Mouse (Mus musculus) hindbrain, embryonic 12.5 days (tissue): Measurements from ENCODE around the gene Prox1. TPM values are rescaled to one million over a fixed set of nuclear protein-coding genes. Genes with fewer than 3 reads are reported as not detected.

Experiments
- ATAC-seq: fragments of 200-750 bp; cut with Nextera tagmentation; 2 replicates; pipeline ENCODE4 v1.8.0; 2017; ENCODE audit warnings: moderate TSS enrichment; ENCODE audit not compliant: low FRiP score
- H3K27ac ChIP-seq: fragments of 300-500 bp; sonication (generic); 2 replicates; pipeline ENCODE4 v1.5.1; 2016; ENCODE audit warnings: mild to moderate bottlenecking
- H3K27me3 ChIP-seq: fragments of 300-500 bp; sonication (generic); 2 replicates; pipeline ENCODE4 v1.6.1; 2016; ENCODE audit warnings: mild to moderate bottlenecking
- H3K36me3 ChIP-seq: fragments of 300-500 bp; sonication (generic); 2 replicates; pipeline ENCODE4 v1.6.1; 2016; ENCODE audit warnings: mild to moderate bottlenecking
- H3K4me1 ChIP-seq: fragments of 300-500 bp; sonication (generic); 2 replicates; pipeline ENCODE4 v1.6.1; 2016
- H3K4me2 ChIP-seq: fragments of 300-500 bp; sonication (generic); replicated peaks from 2 replicates; pipeline ENCODE4 v1.6.1; 2016; ENCODE audit warnings: mild to moderate bottlenecking
- H3K4me3 ChIP-seq: fragments of 300-500 bp; sonication (generic); 2 replicates; pipeline ENCODE4 v1.5.1; 2016; ENCODE audit warnings: mild to moderate bottlenecking
- H3K9ac ChIP-seq: fragments of 300-500 bp; sonication (generic); 2 replicates; pipeline ENCODE4 v1.6.1; 2016; ENCODE audit warnings: mild to moderate bottlenecking, moderate library complexity
- H3K9me3 ChIP-seq: fragments of 300-500 bp; sonication (generic); replicated peaks from 2 replicates; pipeline ENCODE4 v1.6.1; 2016; ENCODE audit warnings: mild to moderate bottlenecking
- WGBS: fragments of 180-500 bp; shearing (Covaris S2); methylation state at CpG from one replicate; pipeline ENCODE4 v1.1.7; 2016; 5-methylcytosine and 5-hydroxymethylcytosine counted together
- polyA plus RNA-seq: library from polyadenylated mRNA; unstranded; fragments of >200 nt; fragmentation: Nextera tagmentation; extraction: Ambion mirVana; gene quantifications from 2 replicates; pipeline ENCODE4 v1.2.1, GENCODE M21; 2016

Gene Prox1
- polyA plus RNA-seq, 1 experiment from 2014 or later, result 10.8 TPM

DNA sequence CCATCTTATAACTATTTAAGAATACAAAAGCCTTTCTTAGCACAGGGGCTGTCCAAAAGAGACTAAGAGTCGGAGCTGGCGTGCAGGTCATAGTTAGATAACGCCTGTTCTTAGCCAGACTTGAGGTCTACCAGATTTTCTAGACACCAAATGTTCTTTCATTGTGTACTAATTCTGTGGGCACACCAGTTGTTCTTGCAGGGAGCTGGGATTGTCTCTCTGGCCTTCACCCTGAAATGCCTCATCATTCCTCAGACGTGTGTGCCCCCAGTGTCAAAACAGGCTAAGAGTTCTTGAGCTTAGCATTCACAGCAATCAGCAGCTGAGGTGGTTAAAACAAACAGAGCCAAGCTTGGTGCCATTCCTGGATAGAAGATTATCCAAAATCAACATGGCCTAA, 37.6 kb downstream of the Prox1 start:
- no peaks in the 10 kb centered on the region for H3K36me3 ChIP-seq
- H3K9me3 ChIP-seq, result no peaks in the 10 kb centered on the region
- H3K27ac ChIP-seq, result no peak overlapping the region
- ATAC-seq, result no peak
- H3K9ac ChIP-seq, result no peak overlapping the region
- H3K4me1 ChIP-seq, result peaks cover 48% of the 10 kb centered on the region
- H3K27me3 ChIP-seq, result no peaks in the 10 kb centered on the region
- WGBS, result 53% methylated on average over 4 of the region's 4 CpGs
- H3K4me2 ChIP-seq, result no peak overlapping the region
- no peak overlapping the region for H3K4me3 ChIP-seq

DNA sequence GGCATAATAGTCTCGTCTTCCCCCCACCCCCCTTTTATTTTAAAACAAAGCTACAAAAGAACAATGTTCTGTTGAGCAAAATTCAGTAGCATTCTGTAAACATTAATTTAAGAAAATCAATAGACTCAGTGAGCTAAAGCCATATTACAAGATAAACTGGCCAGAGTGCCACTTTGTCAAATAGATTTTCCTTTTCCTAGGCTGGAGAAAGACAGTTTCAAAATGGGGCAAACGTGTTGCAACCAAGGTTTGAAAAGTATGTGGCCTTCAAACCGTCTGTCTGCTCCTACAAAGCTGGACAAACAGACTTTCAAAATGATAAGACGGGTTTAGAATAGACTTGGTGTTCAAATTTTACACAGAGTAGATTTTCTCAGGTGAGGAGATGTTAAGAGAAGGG, 39.6 kb downstream of the Prox1 start:
- 72% methylated on average over 4 of the region's 4 CpGs for WGBS
- peaks cover 46% of the 10 kb centered on the region for H3K4me1 ChIP-seq

DNA sequence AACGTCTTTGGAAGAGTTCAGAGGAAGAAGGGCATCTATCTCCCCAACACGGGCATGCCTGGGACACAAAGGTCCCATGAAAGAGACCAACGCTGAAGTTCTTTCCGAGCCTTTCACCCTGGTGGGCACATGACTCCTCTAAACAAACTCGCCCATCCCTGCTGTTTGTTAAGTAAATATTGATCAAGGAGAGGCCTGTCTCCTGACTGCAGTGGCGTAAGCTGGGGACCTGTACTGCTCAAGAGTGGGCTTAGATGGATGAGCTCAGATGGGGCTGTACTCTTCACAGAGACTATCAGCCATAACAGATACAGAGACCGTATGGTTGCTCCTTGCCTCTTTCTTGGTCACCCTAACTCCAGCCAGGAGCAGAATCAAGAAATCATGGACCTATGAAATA, 41.0 kb downstream of the Prox1 start:
- ATAC-seq, result no peak; the same call in 1 of the 2 replicates
- Histone ChIP-seq H3K27ac (0 out of 2 replicates have a peak overlapping the region, but pooled peaks have one; percentile 35), H3K4me1 (peaks cover 46% of the 10 kb centered on the region)

More for the DNA sequence above, 39.6 kb downstream of the Prox1 start:
- H3K27me3 ChIP-seq, result no peaks in the 10 kb centered on the region
- H3K4me2 ChIP-seq, result no peak overlapping the region
- H3K4me3 ChIP-seq, result no peak overlapping the region
- no peaks in the 10 kb centered on the region for H3K36me3 ChIP-seq
- no peak overlapping the region for H3K9ac ChIP-seq
- no peak overlapping the region for H3K27ac ChIP-seq
- ATAC-seq, result no peak
- H3K9me3 ChIP-seq, result no peaks in the 10 kb centered on the region

DNA sequence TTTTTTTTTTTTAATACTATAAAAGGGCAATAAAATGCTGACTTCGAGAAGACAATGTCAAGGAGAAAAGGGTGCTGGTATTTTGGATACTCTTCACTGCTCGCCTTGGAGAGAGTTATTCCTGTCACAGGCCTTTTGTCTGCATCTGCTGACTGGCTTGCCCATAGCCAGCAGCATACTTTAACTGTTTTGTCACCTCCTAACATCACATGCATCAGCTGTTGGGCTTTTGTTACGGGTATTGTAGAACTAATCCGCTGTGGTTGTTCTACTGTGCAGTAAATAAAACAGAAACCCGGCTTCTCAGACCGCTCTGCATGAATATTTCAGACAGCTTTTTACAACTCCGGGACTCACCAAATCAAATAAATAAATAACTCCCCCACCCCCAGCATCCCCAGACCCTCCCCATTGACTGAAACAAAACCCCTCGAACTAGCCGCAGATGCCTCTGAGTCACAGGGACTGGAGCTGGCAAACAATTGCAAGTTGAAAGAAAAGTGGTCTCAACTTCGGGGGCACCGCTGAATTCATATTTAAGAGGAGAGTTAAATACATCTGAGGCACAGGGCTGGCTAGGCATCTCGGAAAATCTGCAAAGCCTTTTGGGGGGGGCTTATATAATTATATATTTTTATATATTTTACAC, 41.7 kb downstream of the Prox1 start:
- Histone ChIP-seq H3K9ac (no peak overlapping the region), H3K4me3 (no peak overlapping the region), H3K27ac (0 out of 2 replicates have a peak overlapping the region, but pooled peaks have one; percentile 60), H3K27me3 (no peaks in the 10 kb centered on the region), H3K4me2 (0 out of 2 replicates have a peak overlapping the region, but pooled peaks have one; percentile 11), H3K4me1 (peaks cover 46% of the 10 kb centered on the region), H3K36me3 (no peaks in the 10 kb centered on the region), H3K9me3 (no peaks in the 10 kb centered on the region)
- ATAC-seq, result peak; percentile 59; the same call in 1 of the 2 replicates
- 8% methylated on average over 12 of the region's 12 CpGs for WGBS

More for the DNA sequence above, 41.0 kb downstream of the Prox1 start:
- H3K9me3 ChIP-seq, result no peaks in the 10 kb centered on the region
- no peaks in the 10 kb centered on the region for H3K36me3 ChIP-seq
- H3K9ac ChIP-seq, result no peak overlapping the region
- H3K4me2 ChIP-seq, result no peak overlapping the region
- no peaks in the 10 kb centered on the region for H3K27me3 ChIP-seq
- no peak overlapping the region for H3K4me3 ChIP-seq
- WGBS, result 20% methylated on average over 7 of the region's 7 CpGs

DNA sequence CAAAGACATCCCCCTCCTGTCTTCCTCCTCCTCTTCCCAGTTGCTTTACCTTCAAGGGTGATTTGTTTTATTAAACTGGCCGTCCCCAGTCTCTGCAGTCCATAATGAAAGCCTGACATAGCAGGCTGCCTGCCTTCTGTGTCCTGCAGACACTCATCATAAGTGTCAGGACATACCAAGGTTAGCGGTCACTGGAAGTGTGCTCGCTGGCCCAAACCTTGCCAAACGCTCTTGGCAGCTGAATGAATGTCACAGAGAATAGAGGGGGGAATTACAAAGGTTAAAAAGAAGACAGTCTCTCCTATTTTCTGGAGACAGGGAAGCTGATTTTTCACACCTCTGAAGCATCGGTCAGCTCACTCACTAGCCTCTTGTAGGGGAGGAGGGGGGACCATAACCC, 42.6 kb downstream of the Prox1 start:
- H3K4me2 ChIP-seq, result no peak overlapping the region
- peaks cover 43% of the 10 kb centered on the region for H3K4me1 ChIP-seq
- no peak overlapping the region; the same call in 1 of the 2 replicates for H3K9ac ChIP-seq
- no peaks in the 10 kb centered on the region for H3K27me3 ChIP-seq
- 0 out of 2 replicates have a peak, but pooled peaks cover under 1% of the 10 kb centered on the region for H3K36me3 ChIP-seq
- H3K27ac ChIP-seq, result peak overlapping the region; percentile 60; the same call in 1 of the 2 replicates
- no peak for ATAC-seq
- no peaks in the 10 kb centered on the region for H3K9me3 ChIP-seq
- 17% methylated on average over 5 of the region's 5 CpGs for WGBS
- H3K4me3 ChIP-seq, result no peak overlapping the region

DNA sequence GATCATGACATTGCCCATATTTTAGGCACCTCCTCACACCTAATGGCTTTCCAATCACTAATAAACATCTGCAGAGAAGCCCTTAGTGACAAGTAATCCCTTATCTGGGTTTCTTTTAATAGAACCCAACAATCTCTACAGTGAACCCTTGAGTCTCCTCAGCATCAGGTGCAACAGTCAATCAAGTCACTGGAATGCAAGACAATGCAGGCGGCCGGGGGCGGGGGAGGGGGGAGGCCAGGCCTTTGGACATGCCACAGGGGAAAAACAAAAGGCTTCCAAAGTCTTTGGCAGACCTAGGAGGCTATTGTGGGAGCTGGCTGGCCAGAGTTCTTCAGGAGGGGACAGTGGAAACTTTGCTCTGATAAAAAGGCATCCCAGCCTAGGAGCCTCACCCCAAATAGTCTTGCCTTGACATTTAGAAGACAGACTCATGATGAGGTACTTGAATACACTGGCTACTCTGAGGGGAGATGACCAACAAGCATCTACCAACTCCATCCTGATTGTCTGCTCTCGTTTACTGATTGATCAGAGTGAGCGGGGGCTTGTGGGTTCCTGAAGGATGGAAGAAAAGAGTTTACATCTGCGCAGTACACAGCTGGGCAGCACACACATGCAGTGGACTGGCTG, 43.2 kb downstream of the Prox1 start:
- ATAC-seq, result no peak
- 37% methylated on average over 6 of the region's 6 CpGs for WGBS
- peak overlapping the region; percentile 53; the same call in 1 of the 2 replicates for H3K27ac ChIP-seq

DNA sequence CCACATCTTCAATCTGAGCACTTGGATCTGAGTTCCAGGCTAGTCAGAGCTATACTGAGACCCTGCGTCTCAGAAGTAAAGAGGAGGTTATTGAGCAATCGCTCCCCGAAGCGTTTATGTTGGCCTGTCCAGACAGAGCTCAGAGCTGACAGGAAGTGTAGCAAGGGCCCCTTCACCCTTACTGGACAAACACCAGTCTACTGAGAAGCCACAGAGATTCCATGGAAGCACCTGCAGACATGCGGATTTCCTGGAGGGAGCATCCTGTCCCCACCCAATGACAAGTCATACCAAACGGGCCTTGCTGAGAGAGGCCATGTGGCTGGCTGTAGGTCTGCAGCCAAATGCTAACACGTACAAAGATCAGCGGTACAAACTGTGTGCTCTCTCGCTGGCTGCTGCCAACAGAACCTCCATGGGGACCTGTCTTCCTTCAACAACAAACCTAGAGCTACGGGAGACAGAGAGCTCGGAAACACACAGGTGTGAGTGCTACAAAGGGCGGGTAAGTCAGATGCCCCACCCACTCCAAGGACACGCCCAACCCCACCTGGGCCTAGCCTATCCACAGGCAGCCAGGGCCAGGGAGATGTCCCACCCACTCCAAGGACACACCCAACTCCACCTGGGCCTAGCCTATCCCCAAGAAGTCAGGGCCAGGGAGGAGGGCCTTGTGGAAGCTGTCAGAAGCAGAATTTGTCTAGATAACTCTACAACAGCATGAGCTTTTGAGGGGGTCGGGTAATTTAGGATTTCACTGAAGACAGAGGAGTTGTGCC, 45.4 kb downstream of the Prox1 start:
- no peak for ATAC-seq
- 87% methylated on average over 14 of the region's 14 CpGs for WGBS
- H3K36me3 ChIP-seq, result peaks cover 18% of the 10 kb centered on the region
- no peaks in the 10 kb centered on the region for H3K27me3 ChIP-seq
- no peak overlapping the region for H3K4me3 ChIP-seq
- no peaks in the 10 kb centered on the region for H3K9me3 ChIP-seq
- H3K4me2 ChIP-seq, result no peak overlapping the region
- H3K27ac ChIP-seq, result no peak overlapping the region
- H3K4me1 ChIP-seq, result peaks cover 29% of the 10 kb centered on the region
- H3K9ac ChIP-seq, result no peak overlapping the region

More for the DNA sequence above, 43.2 kb downstream of the Prox1 start:
- Histone ChIP-seq H3K4me2 (no peak overlapping the region), H3K4me1 (peaks cover 43% of the 10 kb centered on the region), H3K27me3 (no peaks in the 10 kb centered on the region), H3K9me3 (no peaks in the 10 kb centered on the region), H3K36me3 (peaks cover 6% of the 10 kb centered on the region; the same call in 1 of the 2 replicates), H3K9ac (no peak overlapping the region), H3K4me3 (no peak overlapping the region)

DNA sequence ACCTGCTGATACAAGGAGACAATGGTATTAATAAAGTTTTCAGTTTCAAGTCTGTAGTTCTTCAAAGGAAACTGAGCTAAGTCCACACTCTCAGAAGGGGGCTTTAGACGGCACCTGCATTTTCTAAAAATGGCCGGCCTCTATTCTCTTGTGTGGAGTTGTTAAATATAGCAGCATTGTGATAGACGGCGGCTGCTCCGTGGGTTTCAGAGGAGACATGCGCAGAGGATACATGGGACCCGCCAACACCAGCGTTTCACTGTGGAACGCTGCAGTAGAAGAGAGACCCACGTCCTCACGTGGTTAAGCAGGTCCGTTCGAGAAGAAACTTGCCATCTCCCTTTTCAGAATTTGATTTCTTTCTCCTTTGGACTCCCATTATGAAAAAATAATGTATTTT, 47.1 kb downstream of the Prox1 start:
- Histone ChIP-seq H3K36me3 (peaks cover 18% of the 10 kb centered on the region), H3K4me2 (no peak overlapping the region), H3K4me1 (peaks cover 13% of the 10 kb centered on the region), H3K9ac (no peak overlapping the region), H3K27ac (no peak overlapping the region), H3K4me3 (no peak overlapping the region), H3K9me3 (no peaks in the 10 kb centered on the region), H3K27me3 (no peaks in the 10 kb centered on the region)
- no peak for ATAC-seq
- 91% methylated on average over 13 of the region's 13 CpGs for WGBS

DNA sequence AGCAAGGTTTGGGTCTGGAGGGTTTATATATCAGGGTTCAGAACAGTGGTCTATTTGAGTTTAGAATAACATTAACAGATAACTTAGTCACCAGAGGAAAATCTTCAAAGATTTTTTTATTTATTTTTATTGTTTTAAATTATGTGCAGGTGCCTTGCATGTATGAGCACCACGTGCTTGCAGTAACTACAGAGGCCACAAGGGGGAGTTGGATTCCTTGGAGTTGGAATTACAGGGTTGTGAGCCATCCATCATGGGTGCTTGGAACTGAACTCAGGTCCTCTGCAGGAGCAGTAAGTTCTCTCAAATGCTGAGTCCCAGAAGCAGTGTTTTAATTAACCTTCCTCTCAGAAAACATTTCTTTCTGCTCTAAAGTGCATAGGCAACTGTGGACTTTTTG, 54.5 kb downstream of the Prox1 start:
- Histone ChIP-seq H3K4me3 (no peak overlapping the region), H3K9me3 (0 out of 2 replicates have a peak, but pooled peaks cover 5% of the 10 kb centered on the region), H3K4me1 (no peaks in the 10 kb centered on the region), H3K27me3 (no peaks in the 10 kb centered on the region), H3K9ac (no peak overlapping the region), H3K27ac (no peak overlapping the region), H3K36me3 (peaks cover 3% of the 10 kb centered on the region; the same call in 1 of the 2 replicates), H3K4me2 (no peak overlapping the region)
- WGBS, result 84% methylated on average over 1 of the region's 1 CpGs
- ATAC-seq, result no peak

DNA sequence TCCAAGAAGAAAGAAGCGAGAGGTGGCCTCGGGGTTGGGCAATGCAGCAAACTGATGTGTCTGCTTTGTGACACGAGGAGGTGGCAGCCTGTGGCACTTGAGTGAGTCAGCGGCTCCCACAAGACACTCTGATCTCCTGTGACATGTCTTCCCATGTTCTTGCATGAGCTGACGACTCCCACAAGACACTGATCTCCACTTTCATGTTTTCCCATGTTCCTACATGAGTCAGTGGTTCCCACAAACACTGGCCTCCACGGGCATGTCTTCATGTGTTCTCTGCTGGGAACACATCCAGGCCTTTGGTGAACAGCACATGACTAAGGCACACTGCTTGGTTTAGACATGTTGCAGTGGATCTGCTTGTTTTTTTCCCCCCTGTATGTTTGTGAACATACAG, 58.8 kb downstream of the Prox1 start:
- Histone ChIP-seq H3K27me3 (no peaks in the 10 kb centered on the region), H3K4me2 (no peak overlapping the region), H3K27ac (no peak overlapping the region), H3K36me3 (no peaks in the 10 kb centered on the region; the same call in 1 of the 2 replicates), H3K4me1 (no peaks in the 10 kb centered on the region), H3K9me3 (peaks cover 15% of the 10 kb centered on the region; the same call in 1 of the 2 replicates), H3K4me3 (no peak overlapping the region), H3K9ac (no peak overlapping the region)
- no peak for ATAC-seq
- WGBS, result 60% methylated on average over 6 of the region's 6 CpGs

DNA sequence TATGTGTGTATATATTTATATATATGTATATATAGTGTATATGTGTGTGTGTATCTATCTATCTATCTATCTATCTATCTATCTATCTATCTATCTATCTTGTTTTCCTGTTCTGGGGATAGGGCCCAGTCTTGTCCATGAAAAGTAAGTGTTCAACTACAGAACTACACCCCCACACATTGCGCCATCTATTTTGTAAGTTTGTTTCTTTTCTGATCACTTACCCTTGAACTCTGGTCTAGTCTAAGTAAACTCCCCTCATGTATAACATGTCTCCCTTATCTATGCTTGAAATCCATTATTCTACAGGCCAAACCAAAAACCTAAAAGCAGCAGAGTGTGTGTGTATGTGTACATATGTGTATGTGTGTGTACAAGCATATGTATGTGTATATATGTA, 62.9 kb downstream of the Prox1 start:
- ATAC-seq, result no peak
- Histone ChIP-seq H3K9me3 (peaks cover 10% of the 10 kb centered on the region; the same call in 1 of the 2 replicates), H3K9ac (no peak overlapping the region), H3K36me3 (no peaks in the 10 kb centered on the region), H3K4me2 (no peak overlapping the region), H3K27ac (no peak overlapping the region), H3K4me1 (no peaks in the 10 kb centered on the region), H3K4me3 (no peak overlapping the region), H3K27me3 (no peaks in the 10 kb centered on the region; the same call in 1 of the 2 replicates)
- WGBS, result 95% methylated on average over 1 of the region's 1 CpGs
